Mouse (Mus musculus) gastrocnemius, adult 2 months (tissue): ENCODE data around the gene Hpse. TPM values are rescaled to one million over a fixed set of nuclear protein-coding genes. Genes with fewer than 3 reads are reported as not detected.

ENCODE experiments used
- DNase-seq: peaks from one replicate; pipeline ENCODE4 v3.0.0; 2022
- H3K27ac ChIP-seq: fragments of 200-600 bp; 2 replicates; pipeline ENCODE4 v1.8.1; 2022; ENCODE audit warnings: mild to moderate bottlenecking
- H3K4me3 ChIP-seq: fragments of 200-600 bp; 2 replicates; pipeline ENCODE4 v1.8.1; 2022; ENCODE audit warnings: mild to moderate bottlenecking, moderate library complexity
- CTCF ChIP-seq: fragments of 200-600 bp; IDR thresholded peaks from 2 replicates; pipeline ENCODE4 v1.8.1; 2022; ENCODE audit warnings: antibody characterized with exemption, mild to moderate bottlenecking, moderate library complexity
- intact Hi-C: fragments of 180-260 bp; cut with DNase I; formaldehyde crosslinking; loops from one replicate; pipeline ENCODE4 v1.15.1; 2025
- total RNA-seq, 2 experiments: library from RNA; stranded (reverse); gene quantifications; 2 replicates each; pipeline ENCODE4 v1.2.3; 2021

Hpse gene
- total RNA-seq, 2 experiments from 2014 or later = 0.20 to 0.45 TPM

DNA sequence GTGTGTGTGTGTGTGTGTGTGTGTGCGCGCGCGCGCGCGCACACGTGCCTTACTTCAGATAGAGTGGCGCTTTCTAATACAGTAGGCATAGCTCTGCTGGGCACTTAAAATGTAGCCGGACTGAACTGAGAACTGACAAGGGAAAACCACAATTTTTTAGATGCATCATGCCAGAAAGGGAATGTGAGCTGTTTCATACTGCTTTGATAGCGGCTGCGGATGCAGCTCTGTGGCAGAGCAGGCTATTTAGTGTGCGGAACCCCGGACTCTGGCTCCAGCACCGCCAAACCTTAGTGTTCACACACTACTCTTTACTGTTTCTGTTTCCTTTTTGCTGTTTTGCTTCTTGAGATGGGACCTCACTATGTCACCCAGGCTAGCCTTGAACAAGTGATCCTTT lies 2.8 kb downstream of the Hpse start:
- no peak for DNase-seq
- TF ChIP-seq CTCF = no peak
- intact Hi-C loops = no loop called here
- Histone ChIP-seq H3K4me3 (no peak overlapping the region), H3K27ac (no peak overlapping the region)

DNA sequence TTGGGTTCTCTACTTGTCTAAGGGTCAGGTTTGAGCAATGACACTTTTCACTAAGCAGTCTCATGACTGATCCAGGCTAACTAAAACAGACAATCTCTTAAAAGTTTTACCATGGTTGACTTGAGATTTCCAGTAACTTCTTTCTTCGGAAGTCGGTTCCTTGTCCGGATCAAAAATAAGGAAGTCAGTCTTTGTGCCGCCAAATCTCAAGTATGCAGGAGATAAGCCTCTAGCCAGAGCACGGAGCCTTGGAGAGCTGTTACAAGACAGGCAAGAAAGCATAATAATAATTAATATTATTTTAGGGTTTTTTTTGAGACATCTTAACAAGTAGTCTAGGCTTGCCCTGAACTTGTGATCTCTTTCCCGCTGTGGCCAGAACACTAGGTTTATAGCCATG lies 8.3 kb downstream of the Hpse start:
- TF ChIP-seq CTCF = no peak
- Histone ChIP-seq H3K4me3 (no peak overlapping the region), H3K27ac (no peak overlapping the region)
- intact Hi-C loops = no loop called here
- no peak for DNase-seq

DNA sequence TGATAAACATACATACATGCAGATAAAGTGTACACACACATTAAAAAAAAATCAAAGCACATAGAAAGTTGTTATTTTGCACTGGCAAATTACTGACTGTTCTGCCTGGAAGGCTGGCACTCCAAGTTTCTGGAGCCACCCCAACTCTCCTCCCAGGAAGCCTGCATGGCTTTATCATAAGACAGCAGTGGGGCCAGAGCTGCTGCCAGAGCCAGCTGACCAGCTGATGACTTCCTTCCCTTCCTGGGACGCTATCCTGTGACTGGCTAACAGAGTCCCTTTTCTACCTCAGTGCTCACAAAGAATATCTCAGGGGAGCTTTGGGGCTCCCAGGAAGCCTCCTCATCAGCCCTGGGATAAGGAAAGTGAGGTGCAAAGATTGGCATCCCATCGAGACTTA lies 9.5 kb downstream of the Hpse start:
- H3K27ac ChIP-seq = no peak overlapping the region
- H3K4me3 ChIP-seq = no peak overlapping the region
- TF ChIP-seq CTCF = no peak
- no peak for DNase-seq
- intact Hi-C loops = no loop called here

DNA sequence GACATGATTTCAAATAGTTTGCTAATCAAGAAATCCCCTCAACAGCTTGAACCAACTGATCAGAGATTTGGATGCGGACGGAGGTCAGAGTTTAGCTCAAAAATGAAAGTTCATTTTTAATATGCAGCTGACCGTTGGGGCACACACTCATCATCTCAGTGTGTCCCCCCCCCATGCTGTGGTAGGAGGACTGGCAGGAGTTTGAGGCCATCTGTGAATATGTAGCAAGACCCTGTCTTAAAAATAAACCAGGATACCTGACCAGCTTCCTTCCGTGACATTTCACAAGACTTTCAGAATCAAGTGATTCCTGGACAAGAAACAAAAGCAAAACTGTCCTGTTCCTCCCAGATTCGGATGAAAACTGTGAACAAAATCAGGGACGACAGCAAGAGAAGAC lies 10.5 kb downstream of the Hpse start:
- H3K27ac ChIP-seq = no peak overlapping the region
- no peak overlapping the region for H3K4me3 ChIP-seq
- intact Hi-C loops = no loop called here
- no peak for TF ChIP-seq CTCF
- no peak for DNase-seq

DNA sequence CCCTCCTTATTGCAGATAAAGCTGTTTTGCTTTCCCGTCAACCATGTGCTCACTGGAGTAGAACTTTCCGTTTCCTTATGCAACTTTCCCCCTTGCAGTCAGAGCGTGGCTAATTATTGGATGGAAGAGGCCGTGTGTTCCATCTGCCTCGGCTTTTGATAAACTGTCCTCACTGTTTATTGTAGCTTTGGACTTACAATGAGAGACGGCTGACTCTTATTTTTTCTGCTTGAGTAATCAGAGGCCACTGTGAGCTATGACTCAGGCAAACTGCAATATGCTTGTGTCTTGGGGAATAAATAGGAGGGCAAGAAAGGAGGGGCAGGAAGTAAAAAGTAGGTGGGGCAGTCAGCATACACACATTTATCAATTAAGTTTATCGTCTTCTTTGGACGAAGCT lies 12.8 kb downstream of the Hpse start:
- DNase-seq = no peak
- TF ChIP-seq CTCF = no peak
- H3K27ac ChIP-seq = no peak overlapping the region
- H3K4me3 ChIP-seq = no peak overlapping the region
- intact Hi-C loops = no loop called here

DNA sequence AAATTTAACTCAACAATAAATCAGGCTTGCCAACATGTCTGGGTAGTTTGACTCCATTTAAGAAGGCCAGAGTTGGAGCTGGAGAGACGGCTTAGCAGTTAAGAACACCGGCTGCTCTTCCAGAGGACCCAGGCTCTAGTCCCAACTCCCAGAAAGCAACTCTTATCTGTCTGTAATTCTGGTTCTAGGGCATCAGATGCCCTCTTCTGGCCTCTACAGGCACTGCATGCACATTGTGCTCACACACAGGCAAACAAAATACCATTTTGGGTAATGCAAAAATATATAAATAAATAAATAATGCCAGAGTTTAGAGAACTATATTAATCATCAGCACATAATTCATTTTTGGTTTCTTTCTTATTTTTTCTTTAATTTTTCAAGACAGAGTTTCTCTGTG lies 15.2 kb downstream of the Hpse start:
- DNase-seq = no peak
- H3K4me3 ChIP-seq = no peak overlapping the region
- intact Hi-C loops = no loop called here
- TF ChIP-seq CTCF = no peak; the same call in 1 of the 2 replicates
- no peak overlapping the region for H3K27ac ChIP-seq

DNA sequence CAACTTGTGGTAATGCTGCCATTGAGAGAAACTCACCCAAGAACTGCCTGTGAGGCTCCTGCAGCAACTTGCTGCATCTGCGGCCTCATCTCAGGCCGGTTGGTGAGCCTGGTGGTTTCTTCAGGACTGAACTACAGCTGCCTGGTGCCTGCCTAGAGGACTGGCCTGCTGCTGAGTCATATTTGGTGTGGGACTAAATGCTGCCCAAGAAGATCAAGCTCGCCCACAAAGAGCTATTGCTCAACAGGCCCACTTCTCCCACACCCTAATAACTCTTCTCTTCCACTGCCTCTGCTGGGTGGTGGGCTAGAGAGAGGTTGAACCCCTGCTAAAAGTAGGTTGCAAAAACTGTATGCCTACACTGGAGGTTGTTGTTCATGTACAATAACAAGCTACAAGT lies 17.2 kb downstream of the Hpse start:
- no peak for TF ChIP-seq CTCF
- DNase-seq = no peak

DNA sequence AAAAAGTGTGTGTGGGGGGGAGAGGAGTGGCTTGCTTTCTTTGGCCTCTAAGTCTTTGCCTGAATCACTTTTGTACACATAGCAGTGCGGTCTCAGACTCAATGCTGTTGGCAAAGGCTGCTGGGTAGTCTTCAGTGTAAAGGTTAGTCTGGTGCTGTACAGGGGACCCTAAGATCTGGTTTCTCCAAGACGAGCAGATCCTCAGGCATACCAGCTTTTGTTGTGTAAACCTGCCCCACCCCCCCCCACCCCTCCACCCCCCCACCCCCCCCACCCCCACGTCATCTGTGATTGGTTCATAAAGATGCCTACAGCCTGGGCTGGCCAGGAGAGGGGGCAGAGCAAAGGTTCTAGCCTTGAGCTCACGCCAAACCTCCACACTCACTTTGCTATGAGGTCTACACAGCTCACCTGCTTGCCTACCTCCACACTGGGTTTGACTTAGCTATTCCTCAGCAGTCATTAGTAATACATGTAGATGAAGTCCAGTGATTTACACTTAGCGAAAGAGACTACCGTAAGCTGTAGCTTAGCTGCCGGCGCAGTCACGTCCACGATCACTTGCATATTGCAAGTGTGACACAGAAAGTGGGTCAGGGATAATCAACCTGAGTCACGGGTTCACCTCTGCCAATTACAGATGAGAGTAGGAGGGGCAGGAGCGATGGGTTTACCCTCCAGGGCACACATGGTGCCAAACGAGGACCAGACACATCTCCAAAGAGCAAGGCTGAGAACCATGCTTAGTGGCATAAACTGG lies 18.5 kb downstream of the Hpse start:
- intact Hi-C loops = no loop called here
- Histone ChIP-seq H3K4me3 (no peak overlapping the region), H3K27ac (no peak overlapping the region)
- no peak for TF ChIP-seq CTCF
- DNase-seq = no peak

More for the DNA sequence above, 17.2 kb downstream of the Hpse start:
- H3K27ac ChIP-seq = no peak overlapping the region
- H3K4me3 ChIP-seq = no peak overlapping the region
- intact Hi-C loops = no loop called here

DNA sequence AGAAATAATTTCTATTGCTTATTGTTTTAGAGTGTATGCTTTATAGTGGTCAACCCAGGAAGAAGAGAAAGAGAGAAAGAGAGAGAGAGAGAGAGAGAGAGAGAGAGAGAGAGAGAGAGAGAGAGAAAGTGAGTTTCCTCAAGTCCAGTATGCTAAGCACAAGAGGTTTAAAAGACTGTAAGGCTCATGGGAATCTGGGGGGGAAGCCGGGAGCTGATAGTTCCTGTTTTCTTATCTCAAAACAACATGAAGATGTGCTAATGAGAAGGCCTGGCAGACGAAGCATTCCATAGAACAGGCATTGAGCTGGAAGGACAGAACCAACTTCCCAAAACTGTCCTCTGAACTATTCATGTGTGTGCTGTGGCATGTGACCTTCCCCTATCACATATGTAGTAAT lies 21.6 kb downstream of the Hpse start:
- no peak overlapping the region for H3K27ac ChIP-seq
- no peak overlapping the region for H3K4me3 ChIP-seq
- no peak for TF ChIP-seq CTCF
- no peak for DNase-seq
- intact Hi-C loops = no loop called here

DNA sequence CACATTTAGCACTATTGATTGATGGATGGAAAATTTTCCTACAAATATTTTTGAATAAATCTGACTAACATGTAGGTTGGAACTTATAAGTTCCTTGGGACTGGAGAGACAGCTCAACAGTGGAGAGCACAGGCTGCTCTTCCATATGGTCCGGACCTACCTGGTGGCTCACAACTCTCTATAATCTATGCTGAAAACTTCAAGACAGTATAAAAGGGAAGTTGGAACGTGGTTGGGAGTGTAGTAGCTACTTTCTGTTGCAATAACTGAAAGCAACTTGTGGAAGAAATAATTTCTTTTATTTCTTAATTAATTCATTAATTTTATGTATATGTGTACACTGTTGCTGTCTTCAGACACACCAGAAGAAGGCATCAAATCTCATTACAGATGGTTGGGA lies 22.1 kb downstream of the Hpse start:
- no peak overlapping the region for H3K27ac ChIP-seq

DNA sequence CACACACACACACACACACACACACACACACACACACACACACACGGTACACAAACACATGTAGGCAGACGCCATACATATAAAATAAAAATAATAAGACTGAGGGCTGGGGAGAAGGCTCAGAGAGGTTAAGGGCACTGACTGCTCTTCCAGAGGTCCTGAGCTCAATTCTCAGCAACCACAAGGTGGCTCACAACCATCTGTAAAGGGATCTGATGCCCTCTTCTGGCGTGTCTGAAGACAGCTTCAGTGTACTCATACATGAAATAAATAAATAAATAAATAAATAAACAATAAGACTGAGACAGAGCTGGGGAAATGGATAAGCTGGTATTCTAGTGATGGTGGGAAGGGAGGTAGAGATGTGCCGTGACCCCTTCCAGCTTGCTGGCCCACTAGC lies 33.9 kb downstream of the Hpse start:
- intact Hi-C loops = no loop called here
- Histone ChIP-seq H3K4me3 (no peak overlapping the region), H3K27ac (no peak overlapping the region)
- no peak for TF ChIP-seq CTCF
- no peak for DNase-seq

More for the DNA sequence above, 22.1 kb downstream of the Hpse start:
- intact Hi-C loops = no loop called here
- no peak overlapping the region for H3K4me3 ChIP-seq
- no peak for TF ChIP-seq CTCF
- DNase-seq = no peak

DNA sequence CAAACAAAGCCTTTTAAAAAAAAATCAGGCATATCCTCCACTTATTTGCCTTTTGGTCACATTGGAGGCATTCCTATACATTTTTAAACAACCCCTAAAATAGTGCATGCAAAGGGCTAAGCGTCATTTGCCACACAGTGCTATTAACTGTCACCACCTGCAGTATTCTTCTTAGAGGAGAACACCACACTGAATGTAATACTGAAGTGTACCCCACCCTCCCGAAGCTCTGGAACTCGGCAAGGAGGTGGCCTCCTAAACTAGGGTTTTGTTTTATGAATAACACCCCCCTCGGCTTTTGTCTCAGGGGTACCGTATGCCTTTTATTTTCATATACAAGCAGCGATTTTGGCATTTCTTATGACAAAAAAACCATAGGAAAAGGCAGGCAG lies 39.0 kb downstream of the Hpse start:
- H3K4me3 ChIP-seq = no peak overlapping the region
- intact Hi-C loops = no loop called here
- no peak overlapping the region for H3K27ac ChIP-seq
- TF ChIP-seq CTCF = no peak
- no peak for DNase-seq

DNA sequence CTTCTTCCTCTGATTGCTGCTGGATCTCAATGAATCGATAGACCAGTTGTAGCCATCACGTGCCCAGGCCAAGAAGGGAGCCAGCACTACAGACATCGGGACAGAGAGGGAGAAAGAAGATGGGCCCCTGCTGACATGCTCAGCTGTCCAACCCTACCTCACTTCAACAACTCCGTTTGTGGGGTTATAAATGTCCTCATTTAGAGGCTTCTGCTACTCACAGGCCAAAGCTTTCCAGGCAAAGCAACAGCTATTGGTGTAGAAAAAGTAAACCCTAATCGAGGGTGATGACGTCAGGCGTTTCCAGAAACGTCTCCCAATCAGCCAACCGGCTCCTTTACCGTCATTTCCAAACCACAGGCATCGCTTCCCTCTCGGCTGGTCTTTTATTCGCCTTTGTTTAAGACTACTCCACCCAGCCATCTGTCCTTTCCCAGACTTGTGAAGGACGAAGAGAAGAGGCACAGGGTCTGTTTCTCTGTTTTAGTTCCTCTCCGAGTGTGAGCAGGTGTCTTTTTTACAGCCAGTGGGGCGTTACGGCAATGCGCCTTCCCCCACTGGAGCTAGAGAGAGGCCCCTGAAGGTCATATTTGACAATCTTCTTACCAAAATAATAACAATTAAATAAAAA lies 39.5 kb downstream of the Hpse start:
- no peak for TF ChIP-seq CTCF
- no peak for DNase-seq
- intact Hi-C loops = loop anchor here (5.0 to 10.0 kb wide), 2 partner anchors 237 to 285 kb away; no protein-coding TSS in a partner anchor
- H3K27ac ChIP-seq = no peak overlapping the region
- H3K4me3 ChIP-seq = no peak overlapping the region

DNA sequence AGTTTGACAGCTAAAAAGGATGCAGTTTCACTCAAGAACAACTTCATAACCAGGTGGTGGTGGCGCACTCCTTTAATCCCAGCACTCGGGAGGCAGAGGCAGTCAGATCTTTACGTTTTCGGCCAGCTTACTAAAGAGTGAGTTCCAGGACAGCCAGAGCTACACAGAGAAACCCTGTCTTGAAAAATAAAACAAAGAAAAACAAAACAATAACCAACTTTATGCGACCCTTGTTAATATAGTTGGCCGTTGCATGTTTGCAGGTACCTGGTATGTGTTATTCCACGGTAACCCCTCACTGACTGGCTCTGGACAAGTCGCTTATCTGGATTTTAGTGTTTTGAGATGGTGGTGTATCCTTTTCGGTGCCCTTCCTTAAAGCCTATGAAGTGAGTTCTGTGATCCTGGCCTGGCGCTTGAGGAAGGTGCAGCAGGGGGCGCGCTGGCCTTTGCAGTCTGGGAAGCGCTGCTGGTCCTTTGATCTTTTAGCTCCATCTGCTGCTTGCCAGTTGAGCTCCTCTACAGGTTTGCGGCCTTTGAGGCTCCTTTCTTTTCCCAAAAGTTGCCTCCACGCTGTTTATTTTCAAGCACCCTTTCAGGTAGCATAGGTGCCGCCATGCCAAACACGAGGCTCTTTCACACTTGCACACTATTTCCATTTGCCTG lies 44.7 kb downstream of the Hpse start, which contains the start of gene Coq2:
Gene Coq2, minus strand, starts transcription at position 430 of the 666 bp plus-strand sequence.
- intact Hi-C loops = loop anchor here (2.0 to 10.0 kb wide), 3 partner anchors 124 to 280 kb away; partner anchors contain the start of genes Helq and Mrps18c
- peak; percentile 81 for DNase-seq
- H3K27ac ChIP-seq = peak within 1 kb of the TSS; percentile 86
- TF ChIP-seq CTCF = peak; percentile 86
- H3K4me3 ChIP-seq = peak within 1 kb of the TSS; percentile 90
